Mouse (Mus musculus): ENCODE results near the gene Ppard.

Ppard gene

GRCm38 (mm10) chr17:28254804-28255203 is 22.3 kb downstream of the Ppard start:
- in situ Hi-C loops (cut with MboI, MseI) = no loop called here

DNA sequence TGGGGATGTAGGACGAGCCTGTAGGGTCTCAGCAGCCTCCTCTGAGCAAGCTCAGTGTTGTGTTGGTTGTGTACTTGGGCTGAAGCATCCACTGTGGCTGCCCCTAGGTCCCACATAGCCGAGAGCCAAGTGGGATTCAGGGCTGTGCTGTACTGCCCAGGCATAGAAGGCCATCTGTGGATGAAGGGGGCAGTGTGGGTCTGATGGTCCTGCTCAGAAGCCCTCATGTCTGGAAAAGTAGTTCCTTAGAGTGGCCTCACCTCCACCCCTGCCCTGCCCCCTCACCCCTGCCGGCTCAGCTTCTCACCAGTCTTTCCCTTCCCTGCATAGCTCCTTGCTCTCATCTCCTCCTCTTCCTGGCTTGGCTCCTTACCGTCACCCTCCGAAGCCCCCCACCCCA is 23.2 kb downstream of the Ppard start:
- in situ Hi-C loops (cut with MboI, MseI) = no loop called here

DNA sequence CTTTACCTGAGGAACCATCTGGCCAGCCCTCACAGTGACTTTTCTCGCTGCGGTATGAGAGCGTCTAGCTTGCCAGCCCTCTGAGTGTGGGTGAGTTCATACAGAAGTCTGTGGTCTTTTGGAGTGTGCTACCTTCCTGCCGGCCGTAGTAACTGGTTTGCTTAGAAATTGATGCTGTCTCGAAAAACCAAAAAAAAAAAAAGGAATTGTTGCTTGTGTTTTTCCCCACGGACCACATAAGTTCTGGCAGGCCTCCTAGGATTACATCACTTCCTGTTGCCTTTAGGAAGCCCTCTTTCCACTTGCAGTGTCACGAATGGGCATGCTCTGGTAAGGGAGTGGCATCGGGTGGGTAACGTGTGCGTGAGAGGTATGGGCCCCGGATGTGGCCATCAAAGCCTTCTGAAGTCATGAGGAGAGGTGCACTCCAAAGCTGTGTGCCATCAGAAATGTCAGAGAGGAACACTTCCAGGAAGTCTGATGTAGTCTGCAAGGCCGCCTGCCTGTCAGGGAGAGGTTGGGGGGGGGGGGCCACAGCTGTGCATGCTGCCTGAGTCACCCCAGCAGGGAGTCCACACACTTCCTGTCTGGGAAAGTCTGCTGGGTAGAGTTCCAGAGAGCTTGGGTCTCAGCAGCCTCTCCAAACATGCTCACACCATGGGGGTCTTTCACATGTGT is 24.3 kb downstream of the Ppard start:
- in situ Hi-C loops (cut with MboI, MseI) = no loop called here

DNA sequence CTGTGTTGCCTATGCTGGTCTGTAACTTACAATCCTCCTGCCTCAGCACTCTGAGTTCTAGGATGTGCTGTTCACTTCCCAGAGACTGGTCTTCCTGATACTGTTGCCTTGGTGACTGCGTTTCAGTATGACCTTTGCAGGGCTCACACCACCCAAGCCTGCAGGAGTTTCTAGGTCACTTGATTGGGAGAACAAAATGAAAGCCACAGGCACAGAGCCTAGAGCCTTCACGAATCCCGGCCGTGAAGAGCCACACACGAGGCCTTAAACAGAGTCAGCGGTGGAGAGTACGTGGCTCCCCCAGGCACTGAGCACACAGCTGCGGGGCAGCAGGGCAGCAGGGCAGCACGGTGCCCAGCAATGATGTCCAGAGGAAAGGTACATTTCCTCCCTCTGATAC is 25.8 kb downstream of the Ppard start:
- in situ Hi-C loops (cut with MboI, MseI) = no loop called here

DNA sequence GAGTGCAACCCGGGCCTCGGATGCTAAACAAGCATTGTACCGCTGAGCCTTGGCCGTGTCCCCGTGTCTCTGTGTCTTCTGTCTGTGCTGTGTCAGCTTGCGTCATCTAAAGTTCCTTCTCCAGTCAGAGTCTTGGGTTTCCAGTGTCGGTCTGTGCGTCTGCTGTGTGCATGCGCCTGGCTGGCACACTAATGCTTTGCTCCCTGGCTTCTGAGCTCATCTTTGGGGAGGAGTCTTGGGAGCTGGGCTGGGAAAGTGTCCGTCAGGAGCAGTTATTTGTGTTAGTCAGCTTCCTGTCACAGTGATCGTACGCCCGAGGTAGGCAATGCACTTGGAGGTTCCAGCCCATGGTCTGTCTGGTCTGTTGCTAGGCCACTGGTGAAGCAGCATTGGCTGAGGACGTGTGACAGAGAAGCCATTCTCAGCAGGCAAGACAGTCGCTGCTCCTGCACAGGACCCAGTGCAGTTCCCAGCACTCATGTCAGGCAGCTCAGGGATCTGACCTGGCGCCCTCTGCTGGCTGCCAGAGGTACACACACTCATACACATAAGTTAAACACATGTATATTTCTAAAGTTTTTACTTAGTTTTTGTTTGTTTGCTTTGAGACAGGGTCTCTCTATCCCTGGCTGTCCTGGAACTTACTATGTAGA is 27.5 kb downstream of the Ppard start:
- in situ Hi-C loops (cut with MboI, MseI) = no loop called here

DNA sequence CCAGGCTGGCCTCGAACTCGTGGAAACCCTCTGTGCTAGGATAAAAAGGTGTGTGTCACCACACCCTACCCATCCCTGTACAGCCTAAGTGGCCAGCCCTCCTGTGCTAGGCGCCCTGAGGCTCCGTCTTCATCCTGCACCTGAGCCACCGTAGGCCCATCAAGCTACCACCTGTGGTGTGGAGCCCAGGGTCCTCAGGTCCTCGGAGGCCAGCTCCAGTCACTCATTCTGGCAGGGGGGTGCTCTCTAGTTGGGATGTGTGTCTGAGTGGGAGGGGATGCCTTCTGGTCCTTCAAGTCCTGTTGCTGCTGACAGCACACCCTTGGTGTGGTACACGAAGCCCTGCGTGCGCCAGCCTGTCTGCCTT is 28.0 kb downstream of the Ppard start:
- in situ Hi-C loops (cut with MboI, MseI) = no loop called here

DNA sequence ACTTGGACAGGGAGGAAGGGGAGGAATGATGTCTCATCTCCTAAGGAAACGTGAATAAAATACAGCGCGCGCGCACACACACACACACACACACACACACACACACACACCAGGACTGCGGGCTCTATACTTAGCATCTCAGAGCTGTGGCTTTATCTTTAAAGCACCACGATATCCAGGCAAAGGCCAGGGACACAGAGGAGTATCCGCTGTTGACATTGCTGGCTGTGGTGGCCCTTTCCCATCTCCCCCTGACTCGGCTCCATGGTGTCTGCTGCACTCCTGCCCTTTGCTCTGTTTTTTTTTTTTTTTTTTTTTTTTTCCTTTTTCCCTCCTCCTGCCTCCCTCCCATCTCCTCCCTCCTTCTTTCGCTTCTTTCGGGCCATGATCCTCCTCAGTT is 29.3 kb downstream of the Ppard start:
- in situ Hi-C loops (cut with MboI, MseI) = no loop called here

DNA sequence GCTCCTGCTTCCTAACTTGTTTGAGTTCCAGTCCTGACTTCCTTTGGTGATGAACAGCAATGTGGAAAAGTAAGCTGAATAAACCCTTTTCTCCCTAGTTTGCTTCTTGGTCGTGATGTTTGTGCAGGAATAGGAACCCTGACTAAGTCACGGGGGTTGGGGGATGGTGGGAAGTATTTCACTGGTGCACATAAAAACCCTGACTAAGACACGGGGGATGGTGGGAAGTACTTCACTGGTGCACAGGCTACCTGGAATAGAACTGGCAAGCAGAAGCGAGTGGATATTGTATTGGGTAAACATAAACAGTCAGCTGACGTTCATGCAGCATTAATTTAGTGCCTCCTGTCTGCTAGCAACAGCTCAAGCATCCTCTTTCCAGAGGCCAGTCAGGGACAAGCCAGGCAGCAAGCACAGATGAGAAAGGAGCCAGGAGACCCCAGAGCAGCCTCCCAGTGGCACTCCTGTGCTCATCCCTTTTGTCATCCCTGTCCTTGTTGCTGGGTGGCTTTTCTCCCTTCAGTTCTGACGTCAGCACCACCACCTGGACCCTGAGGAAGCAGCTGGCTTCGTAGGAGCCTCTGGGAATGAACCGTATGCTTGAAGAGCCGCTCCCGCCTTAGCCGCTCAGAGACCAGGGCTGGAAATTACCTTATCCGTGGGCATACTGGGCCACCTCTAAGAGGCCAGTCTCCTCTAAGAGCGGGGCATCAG is 30.8 kb downstream of the Ppard start:
- in situ Hi-C loops (cut with MboI, MseI) = no loop called here

- in situ Hi-C loops (cut with MboI, MseI) = no loop called here
These were observed 34.8 kb downstream of the Ppard start for GRCm38 (mm10) chr17:28267251-28267650.

DNA sequence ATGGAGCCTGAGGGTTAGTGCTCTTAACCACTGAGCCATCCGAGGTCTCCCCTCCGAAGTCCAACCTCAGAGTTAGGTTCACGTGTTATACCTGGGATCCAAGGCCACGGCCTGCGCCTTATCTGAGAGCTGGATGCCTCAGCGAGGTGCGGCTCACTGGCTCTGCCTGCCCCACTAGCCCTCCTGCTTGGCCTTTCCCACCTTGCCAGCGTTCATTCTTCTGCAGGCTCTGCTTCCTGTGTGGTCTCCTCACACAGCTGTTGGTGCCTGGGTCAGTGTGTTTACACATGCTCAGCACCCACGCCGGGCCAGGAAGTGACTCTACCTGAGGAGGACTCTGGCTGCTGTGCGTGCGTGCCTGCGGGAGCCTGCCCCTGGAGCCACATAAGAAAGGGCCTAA is 37.7 kb downstream of the Ppard start:
- in situ Hi-C loops (cut with MboI, MseI) = loop anchor here (10.0 kb wide), 1 partner anchor 1735 kb away; the partner anchor contains the start of gene Zfand3

DNA sequence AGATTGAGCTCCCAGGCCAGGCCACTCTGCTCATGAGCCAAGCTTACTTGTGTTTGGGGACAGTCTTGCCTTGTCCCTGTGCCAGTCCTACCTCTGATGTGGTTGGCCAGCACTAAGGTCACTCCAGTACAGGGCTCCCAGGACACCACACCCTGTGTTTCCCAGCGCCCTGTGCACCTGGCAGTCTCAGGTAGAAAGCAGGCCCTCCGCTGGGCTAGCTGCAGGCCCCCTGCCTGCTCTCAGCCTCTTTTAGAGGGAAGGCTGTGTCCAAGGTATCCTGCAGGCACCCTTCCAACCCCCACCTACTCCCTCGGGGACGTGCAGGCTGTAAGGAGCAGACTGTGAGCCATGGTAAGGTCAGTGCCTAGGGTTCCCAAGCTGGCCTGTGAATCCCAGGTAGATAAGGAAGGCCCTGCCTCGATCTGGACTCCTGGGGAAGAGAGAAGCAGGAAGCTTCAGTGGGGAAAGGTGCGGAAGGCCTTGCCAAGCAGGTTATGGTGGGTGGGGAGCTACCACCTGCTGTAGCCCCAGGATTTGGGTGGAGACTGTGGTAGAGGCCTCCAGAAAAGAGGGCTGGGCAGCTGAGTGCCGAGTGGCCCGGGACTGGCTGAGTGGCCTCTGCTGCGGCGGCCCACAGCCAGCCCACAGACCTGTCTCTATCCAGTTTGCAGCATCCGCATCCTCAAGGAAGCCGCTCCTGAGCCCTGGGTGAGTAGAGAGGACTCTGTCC is 39.2 kb downstream of the Ppard start:
- in situ Hi-C loops (cut with MboI, MseI) = loop anchor here (10.0 kb wide), 1 partner anchor 1733 kb away; the partner anchor contains the start of gene Zfand3

DNA sequence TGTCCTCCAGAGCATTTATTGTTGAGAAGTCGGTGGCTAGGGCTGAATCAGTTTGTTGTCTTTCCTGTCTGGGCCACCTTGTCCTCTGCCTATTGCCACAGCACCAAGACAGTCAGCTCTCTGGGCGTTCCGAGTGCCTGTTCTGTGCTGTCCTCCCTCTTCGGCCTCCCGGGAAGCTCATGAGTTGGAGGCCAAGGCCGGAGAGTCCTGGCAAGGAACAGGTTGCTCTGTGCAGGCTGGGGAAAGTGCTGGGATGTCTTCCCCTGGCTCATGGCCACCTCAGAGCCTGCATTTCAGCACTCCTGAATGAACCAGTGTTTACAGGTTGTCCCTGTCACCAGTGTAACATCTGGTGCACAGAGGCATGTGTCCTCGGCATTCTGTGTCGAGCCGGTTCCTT is 39.8 kb downstream of the Ppard start:
- in situ Hi-C loops (cut with MboI, MseI) = loop anchor here (10.0 kb wide), 1 partner anchor 1733 kb away; the partner anchor contains the start of gene Zfand3

- in situ Hi-C loops (cut with MboI, MseI) = loop anchor here (10.0 kb wide), 1 partner anchor 1732 kb away; the partner anchor contains the start of gene Zfand3
These were observed 40.3 kb downstream of the Ppard start for GRCm38 (mm10) chr17:28272837-28273236.

GRCm38 (mm10) chr17:28274739-28275138 is 42.2 kb downstream of the Ppard start:
- in situ Hi-C loops (cut with MboI, MseI) = loop anchor here (5.0 to 10.0 kb wide), 3 partner anchors 103 to 1730 kb away; partner anchors contain the start of gene Zfand3

DNA sequence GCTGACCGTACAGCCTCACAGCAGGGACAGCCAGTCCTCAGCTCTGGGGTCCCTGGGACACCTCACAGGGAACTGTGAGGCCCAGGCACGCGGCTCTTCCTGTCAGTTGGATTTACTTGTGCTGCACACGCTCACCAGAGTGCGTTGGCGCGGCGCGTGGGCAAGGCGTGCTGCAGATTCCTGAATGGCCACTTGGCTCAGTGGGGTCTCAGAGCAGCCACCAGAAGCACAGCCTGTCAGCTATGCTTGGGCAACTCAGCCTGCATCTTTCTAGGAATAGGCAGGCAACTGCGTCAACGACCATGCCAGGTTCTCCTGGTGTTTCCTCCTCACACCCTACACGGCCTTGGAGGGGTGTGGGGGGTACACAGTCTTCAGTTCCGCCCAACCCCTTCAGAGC is 44.7 kb downstream of the Ppard start:
- in situ Hi-C loops (cut with MboI, MseI) = loop anchor here (5.0 to 10.0 kb wide), 3 partner anchors 100 to 1728 kb away; partner anchors contain the start of gene Zfand3

DNA sequence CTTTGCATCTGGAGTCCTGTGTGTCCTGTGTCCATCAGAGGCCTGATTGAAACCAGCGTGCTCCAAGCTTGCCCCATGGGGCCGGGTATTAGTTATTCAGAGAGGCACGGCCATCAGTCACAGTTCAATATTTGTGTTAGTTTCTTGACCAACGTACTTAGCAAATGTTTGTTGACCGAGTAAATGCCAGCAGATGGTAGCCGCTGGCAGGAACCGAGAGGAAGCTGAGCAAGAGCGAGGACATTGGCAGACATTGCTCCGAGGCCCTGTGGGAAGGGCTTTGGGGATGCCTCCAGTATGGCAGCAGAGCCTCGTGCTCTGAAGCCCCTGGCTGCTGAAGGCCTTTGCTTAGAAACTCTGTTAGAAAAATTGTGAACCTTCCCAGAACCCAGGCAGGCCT is 45.2 kb downstream of the Ppard start:
- in situ Hi-C loops (cut with MboI, MseI) = loop anchor here (5.0 to 10.0 kb wide), 3 partner anchors 100 to 1727 kb away; partner anchors contain the start of gene Zfand3

DNA sequence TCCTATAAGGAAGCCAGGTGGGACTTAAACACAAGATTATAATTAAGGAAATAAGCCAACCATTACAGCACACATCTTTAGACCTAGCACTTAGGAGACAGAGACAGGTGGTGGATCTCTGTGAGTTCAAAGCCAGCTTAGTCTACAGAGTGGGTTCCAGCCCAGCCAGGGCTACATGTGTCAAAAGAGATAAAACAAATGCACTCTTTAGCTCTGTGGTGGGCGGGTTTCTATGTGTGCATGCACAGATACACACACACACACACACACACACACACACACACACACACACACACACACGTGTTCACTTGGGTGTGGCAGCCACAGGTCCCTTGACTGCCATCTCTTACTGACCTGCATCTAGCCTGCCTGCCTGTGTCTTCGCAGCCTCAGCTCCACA is 45.7 kb downstream of the Ppard start:
- in situ Hi-C loops (cut with MboI, MseI) = loop anchor here (5.0 to 10.0 kb wide), 3 partner anchors 99 to 1727 kb away; partner anchors contain the start of gene Zfand3

DNA sequence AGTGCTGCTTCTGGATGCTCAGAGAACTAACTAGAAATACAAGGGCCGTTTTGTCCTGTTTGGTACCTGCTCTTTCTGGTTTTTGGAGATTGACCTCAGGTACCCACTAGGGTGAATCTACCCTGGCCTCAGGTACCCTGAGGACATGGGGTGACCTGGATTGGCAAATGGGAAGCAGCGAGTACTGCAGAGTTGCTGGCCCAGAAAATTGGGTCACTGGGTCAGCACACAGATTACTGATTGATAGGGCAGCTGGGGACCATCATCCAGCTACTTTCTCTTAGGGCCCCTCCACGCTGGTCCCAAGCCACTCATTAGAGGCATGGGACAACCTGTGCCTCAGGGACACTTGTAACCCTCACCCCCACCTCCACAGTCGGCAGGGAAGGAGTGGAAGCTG is 46.7 kb downstream of the Ppard start:
- in situ Hi-C loops (cut with MboI, MseI) = loop anchor here (5.0 to 10.0 kb wide), 3 partner anchors 98 to 1726 kb away; partner anchors contain the start of gene Zfand3

DNA sequence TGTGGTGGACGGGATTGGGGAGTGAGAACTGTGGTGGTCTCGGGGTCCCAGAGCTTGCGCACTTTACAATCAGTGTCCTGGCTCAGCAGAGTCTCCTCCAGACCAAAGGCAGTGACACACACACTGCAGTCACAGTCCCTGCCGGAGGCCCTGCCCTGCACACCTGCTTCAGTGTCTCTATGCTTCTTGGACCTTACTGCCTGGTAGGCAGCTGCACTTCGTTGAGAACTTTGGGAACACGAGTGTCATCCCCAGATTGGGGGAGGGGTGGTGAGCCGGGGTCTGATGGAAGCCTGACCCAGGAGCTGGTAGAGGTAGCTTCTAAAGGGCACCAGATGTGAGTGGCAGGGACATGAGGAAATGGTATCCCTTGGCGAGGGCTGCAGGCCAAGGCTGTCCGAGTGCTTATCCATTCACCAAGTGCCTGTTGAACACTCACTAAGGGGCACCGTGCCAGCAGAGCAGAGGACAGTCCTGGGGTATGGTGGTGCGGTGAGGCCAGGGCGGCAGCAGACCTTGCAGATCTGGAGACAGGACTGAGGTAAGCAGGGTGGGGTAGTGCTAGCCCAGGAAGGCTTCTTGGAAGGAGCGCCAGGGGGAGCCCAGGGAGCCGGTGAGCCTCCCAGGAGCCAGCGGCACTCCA is 47.4 kb downstream of the Ppard start:
- in situ Hi-C loops (cut with MboI, MseI) = loop anchor here (5.0 to 10.0 kb wide), 3 partner anchors 97 to 1725 kb away; partner anchors contain the start of gene Zfand3

- in situ Hi-C loops (cut with MboI, MseI) = no loop called here
These were observed 47.9 kb downstream of the Ppard start for GRCm38 (mm10) chr17:28280423-28280800.

- in situ Hi-C loops (cut with MboI, MseI) = no loop called here
These were observed 48.4 kb downstream of the Ppard start for GRCm38 (mm10) chr17:28280831-28281377.

Measured in T-helper 1 cell (primary cell).